Mouse (Mus musculus) liver, embryonic 12.5 days (tissue): Measurements from ENCODE around the gene Tert. TPM values are rescaled to one million over a fixed set of nuclear protein-coding genes. Genes with fewer than 3 reads are reported as not detected.
A peak's percentile ranks its signal among the peaks of the same experiment; 100 is the strongest.

ENCODE experiments used
- ATAC-seq: fragments of 200-750 bp; cut with Nextera tagmentation; 2 replicates; pipeline ENCODE4 v1.8.0; 2017; ENCODE audit warnings: moderate number of reproducible peaks, mild to moderate bottlenecking, moderate library complexity
- H3K27ac ChIP-seq: fragments of 300-500 bp; sonication (generic); 2 replicates; pipeline ENCODE4 v1.5.1; 2016; ENCODE audit warnings: mild to moderate bottlenecking
- H3K27me3 ChIP-seq: fragments of 300-500 bp; sonication (generic); replicated peaks from 2 replicates; pipeline ENCODE4 v1.6.1; 2016; ENCODE audit warnings: mild to moderate bottlenecking, moderate library complexity
- H3K36me3 ChIP-seq: fragments of 300-500 bp; sonication (generic); 2 replicates; pipeline ENCODE4 v1.6.1; 2016; ENCODE audit warnings: mild to moderate bottlenecking, moderate library complexity
- H3K4me1 ChIP-seq: fragments of 300-500 bp; sonication (generic); 2 replicates; pipeline ENCODE4 v1.6.1; 2016
- H3K4me2 ChIP-seq: fragments of 300-500 bp; sonication (generic); 2 replicates; pipeline ENCODE4 v1.6.1; 2016; ENCODE audit warnings: mild to moderate bottlenecking, moderate library complexity
- H3K4me3 ChIP-seq: fragments of 300-500 bp; sonication (generic); 2 replicates; pipeline ENCODE4 v1.5.1; 2016; ENCODE audit warnings: mild to moderate bottlenecking, moderate library complexity
- H3K9ac ChIP-seq: fragments of 300-500 bp; sonication (generic); 2 replicates; pipeline ENCODE4 v1.6.1; 2016; ENCODE audit warnings: mild to moderate bottlenecking, moderate library complexity
- H3K9me3 ChIP-seq: fragments of 300-500 bp; sonication (generic); replicated peaks from 2 replicates; pipeline ENCODE4 v1.6.1; 2016; ENCODE audit warnings: mild to moderate bottlenecking, moderate library complexity
- WGBS: fragments of 180-500 bp; shearing (Covaris S2); methylation state at CpG from one replicate; pipeline ENCODE4 v1.1.7; 2016; ENCODE audit not compliant: insufficient replicate concordance; 5-methylcytosine and 5-hydroxymethylcytosine counted together
- polyA plus RNA-seq: library from polyadenylated mRNA; unstranded; fragments of >200 nt; fragmentation: Nextera tagmentation; extraction: Ambion mirVana; gene quantifications from 2 replicates; pipeline ENCODE4 v1.2.1, GENCODE M21; 2016

Tert gene
- polyA plus RNA-seq, 1 experiment from 2014 or later: 1.4 TPM

- no peak overlapping the region for H3K27ac ChIP-seq
- WGBS: 32% methylated on average over 2 of the region's 2 CpGs
- H3K9me3 ChIP-seq: no peaks in the 10 kb centered on the region
- ATAC-seq: no peak
- peaks cover 6% of the 10 kb centered on the region; the same call in 1 of the 2 replicates for H3K4me1 ChIP-seq
- no peak overlapping the region for H3K4me2 ChIP-seq
- no peaks in the 10 kb centered on the region for H3K36me3 ChIP-seq
- 0 out of 2 replicates have a peak, but pooled peaks cover 6% of the 10 kb centered on the region for H3K27me3 ChIP-seq
- H3K9ac ChIP-seq: no peak overlapping the region
- H3K4me3 ChIP-seq: no peak overlapping the region
Measured at GRCm38 (mm10) chr13:73679311-73679710, 52.6 kb downstream of the Tert start.

GRCm38 (mm10) chr13:73680394-73680793, 53.7 kb downstream of the Tert start:
- no peak overlapping the region for H3K4me3 ChIP-seq
- no peaks in the 10 kb centered on the region for H3K9me3 ChIP-seq
- no peaks in the 10 kb centered on the region for H3K36me3 ChIP-seq
- WGBS: 0% methylated on average over 1 of the region's 1 CpGs
- ATAC-seq: peak; percentile 57
- peaks cover 6% of the 10 kb centered on the region; the same call in 1 of the 2 replicates for H3K4me1 ChIP-seq
- no peak overlapping the region for H3K9ac ChIP-seq
- H3K27me3 ChIP-seq: 0 out of 2 replicates have a peak, but pooled peaks cover 3% of the 10 kb centered on the region
- no peak overlapping the region for H3K4me2 ChIP-seq
- H3K27ac ChIP-seq: peak overlapping the region; percentile 66

GRCm38 (mm10) chr13:73682226-73682625, 55.5 kb downstream of the Tert start:
- no peak for ATAC-seq
- Histone ChIP-seq H3K9ac (no peak overlapping the region), H3K36me3 (no peaks in the 10 kb centered on the region), H3K4me1 (peaks cover 6% of the 10 kb centered on the region; the same call in 1 of the 2 replicates), H3K9me3 (no peaks in the 10 kb centered on the region), H3K4me3 (no peak overlapping the region), H3K27ac (no peak overlapping the region), H3K4me2 (no peak overlapping the region), H3K27me3 (no peaks in the 10 kb centered on the region)
- whole genome bisulfite sequencing: 72% methylated on average over 2 of the region's 2 CpGs

GRCm38 (mm10) chr13:73683682-73684081, 57.0 kb downstream of the Tert start:
- Histone ChIP-seq H3K27me3 (no peaks in the 10 kb centered on the region), H3K4me2 (no peak overlapping the region), H3K9me3 (no peaks in the 10 kb centered on the region), H3K9ac (no peak overlapping the region), H3K27ac (no peak overlapping the region), H3K4me3 (no peak overlapping the region), H3K4me1 (peaks cover 6% of the 10 kb centered on the region; the same call in 1 of the 2 replicates), H3K36me3 (no peaks in the 10 kb centered on the region)
- 69% methylated on average over 11 of the region's 11 CpGs for WGBS
- ATAC-seq: no peak

GRCm38 (mm10) chr13:73684412-73684811, 57.7 kb downstream of the Tert start:
- H3K9ac ChIP-seq: no peak overlapping the region
- no peak overlapping the region for H3K27ac ChIP-seq
- no peak overlapping the region for H3K4me2 ChIP-seq
- no peak for ATAC-seq
- 47% methylated on average over 1 of the region's 1 CpGs for WGBS
- no peak overlapping the region for H3K4me3 ChIP-seq
- no peaks in the 10 kb centered on the region for H3K27me3 ChIP-seq
- H3K36me3 ChIP-seq: no peaks in the 10 kb centered on the region
- H3K4me1 ChIP-seq: peaks cover 5% of the 10 kb centered on the region; the same call in 1 of the 2 replicates
- H3K9me3 ChIP-seq: no peaks in the 10 kb centered on the region

GRCm38 (mm10) chr13:73685502-73685901, 58.8 kb downstream of the Tert start:
- no peak for ATAC-seq
- H3K4me1 ChIP-seq: no peaks in the 10 kb centered on the region
- WGBS: 62% methylated on average over 6 of the region's 6 CpGs
- H3K9me3 ChIP-seq: no peaks in the 10 kb centered on the region
- no peak overlapping the region for H3K27ac ChIP-seq
- H3K27me3 ChIP-seq: no peaks in the 10 kb centered on the region
- H3K4me2 ChIP-seq: no peak overlapping the region
- no peak overlapping the region for H3K4me3 ChIP-seq
- no peak overlapping the region for H3K9ac ChIP-seq
- H3K36me3 ChIP-seq: no peaks in the 10 kb centered on the region

GRCm38 (mm10) chr13:73687601-73688000, 60.9 kb downstream of the Tert start:
- no peaks in the 10 kb centered on the region for H3K27me3 ChIP-seq
- no peak overlapping the region for H3K27ac ChIP-seq
- H3K4me3 ChIP-seq: no peak overlapping the region
- H3K9me3 ChIP-seq: no peaks in the 10 kb centered on the region
- H3K4me2 ChIP-seq: no peak overlapping the region
- H3K4me1 ChIP-seq: no peaks in the 10 kb centered on the region
- ATAC-seq: no peak
- WGBS: 54% methylated on average over 3 of the region's 3 CpGs
- no peak overlapping the region for H3K9ac ChIP-seq
- H3K36me3 ChIP-seq: no peaks in the 10 kb centered on the region

GRCm38 (mm10) chr13:73688934-73689333, 62.2 kb downstream of the Tert start:
- ATAC-seq: no peak
- no peak overlapping the region for H3K4me2 ChIP-seq
- no peaks in the 10 kb centered on the region for H3K4me1 ChIP-seq
- WGBS: 43% methylated on average over 4 of the region's 4 CpGs
- H3K4me3 ChIP-seq: no peak overlapping the region
- H3K9ac ChIP-seq: no peak overlapping the region
- H3K9me3 ChIP-seq: no peaks in the 10 kb centered on the region
- no peaks in the 10 kb centered on the region for H3K36me3 ChIP-seq
- H3K27ac ChIP-seq: no peak overlapping the region
- no peaks in the 10 kb centered on the region for H3K27me3 ChIP-seq

GRCm38 (mm10) chr13:73692249-73692868, 65.6 kb downstream of the Tert start:
- Histone ChIP-seq H3K27ac (no peak overlapping the region), H3K4me2 (no peak overlapping the region)

GRCm38 (mm10) chr13:73693333-73693732, 66.6 kb downstream of the Tert start:
- no peaks in the 10 kb centered on the region for H3K36me3 ChIP-seq
- H3K4me1 ChIP-seq: no peaks in the 10 kb centered on the region
- H3K4me2 ChIP-seq: no peak overlapping the region
- 43% methylated on average over 2 of the region's 2 CpGs for WGBS
- no peak overlapping the region for H3K27ac ChIP-seq
- no peak for ATAC-seq
- H3K27me3 ChIP-seq: no peaks in the 10 kb centered on the region
- no peaks in the 10 kb centered on the region for H3K9me3 ChIP-seq
- H3K9ac ChIP-seq: no peak overlapping the region
- no peak overlapping the region for H3K4me3 ChIP-seq

More at GRCm38 (mm10) chr13:73692249-73692868, 65.6 kb downstream of the Tert start:
- no peak overlapping the region for H3K4me3 ChIP-seq
- 25% methylated on average over 10 of the region's 10 CpGs for WGBS
- no peaks in the 10 kb centered on the region for H3K9me3 ChIP-seq
- peak; percentile 83 for ATAC-seq
- H3K36me3 ChIP-seq: no peaks in the 10 kb centered on the region
- H3K9ac ChIP-seq: no peak overlapping the region
- H3K27me3 ChIP-seq: no peaks in the 10 kb centered on the region
- H3K4me1 ChIP-seq: no peaks in the 10 kb centered on the region

GRCm38 (mm10) chr13:73694972-73695371, 68.3 kb downstream of the Tert start:
- Histone ChIP-seq H3K4me3 (no peak overlapping the region), H3K4me1 (no peaks in the 10 kb centered on the region), H3K4me2 (no peak overlapping the region), H3K9me3 (no peaks in the 10 kb centered on the region), H3K27ac (no peak overlapping the region), H3K27me3 (no peaks in the 10 kb centered on the region), H3K9ac (no peak overlapping the region), H3K36me3 (no peaks in the 10 kb centered on the region)
- 24% methylated on average over 1 of the region's 1 CpGs for WGBS
- ATAC-seq: no peak

- no peak overlapping the region for H3K4me3 ChIP-seq
- H3K27me3 ChIP-seq: no peaks in the 10 kb centered on the region
- ATAC-seq: no peak
- no peaks in the 10 kb centered on the region for H3K36me3 ChIP-seq
- H3K4me2 ChIP-seq: no peak overlapping the region
- WGBS: 48% methylated on average over 3 of the region's 3 CpGs
- no peak overlapping the region for H3K9ac ChIP-seq
- no peak overlapping the region for H3K27ac ChIP-seq
- no peaks in the 10 kb centered on the region for H3K9me3 ChIP-seq
- no peaks in the 10 kb centered on the region for H3K4me1 ChIP-seq
Measured at GRCm38 (mm10) chr13:73696529-73696928, 69.8 kb downstream of the Tert start.
